Mouse (Mus musculus): Measurements from ENCODE around the gene Hsf5. TPM values are rescaled to one million over a fixed set of nuclear protein-coding genes. Genes with fewer than 3 reads are reported as not detected.

Gene Hsf5
- 0.09 and 0.12 TPM in 2 replicates for polyA plus RNA-seq (2012; rRNA removed)

DNA sequence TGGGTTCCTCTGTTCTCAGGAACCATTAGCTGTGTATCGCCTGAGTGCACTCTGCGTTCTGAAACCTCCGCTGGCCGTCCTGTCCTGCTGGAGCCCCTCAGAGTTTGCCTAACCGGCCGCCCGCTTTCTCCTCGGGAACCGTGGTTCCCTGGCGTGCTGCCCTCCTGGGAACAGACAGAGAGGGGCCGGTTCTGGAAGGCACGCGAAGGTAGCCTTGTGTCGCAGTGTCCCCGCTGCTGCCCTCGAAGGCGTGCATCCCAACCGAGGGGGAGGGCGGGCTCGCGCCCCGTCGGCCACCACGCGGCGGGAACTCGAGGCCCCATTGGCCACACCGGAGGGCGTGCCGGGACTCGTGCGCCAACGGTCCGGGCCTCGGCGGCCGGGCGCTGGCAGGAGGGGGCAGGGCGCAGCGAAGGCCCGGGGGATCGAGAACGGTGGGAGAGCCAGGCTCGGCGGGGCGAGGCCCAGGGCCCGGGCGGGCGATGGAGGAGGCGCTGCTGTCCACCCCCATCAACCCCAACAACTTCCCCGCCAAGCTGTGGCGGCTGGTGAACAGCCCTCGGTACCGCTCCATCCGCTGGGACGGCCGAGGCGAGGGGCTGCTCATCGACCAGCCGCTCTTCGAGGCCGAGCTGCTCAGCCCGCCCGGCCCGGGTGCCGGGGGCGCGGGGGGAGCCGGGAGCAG is at the start of gene Hsf5:
Hsf5 (plus strand) TSS at position 375 of the 685 bp plus-strand sequence.

DNA sequence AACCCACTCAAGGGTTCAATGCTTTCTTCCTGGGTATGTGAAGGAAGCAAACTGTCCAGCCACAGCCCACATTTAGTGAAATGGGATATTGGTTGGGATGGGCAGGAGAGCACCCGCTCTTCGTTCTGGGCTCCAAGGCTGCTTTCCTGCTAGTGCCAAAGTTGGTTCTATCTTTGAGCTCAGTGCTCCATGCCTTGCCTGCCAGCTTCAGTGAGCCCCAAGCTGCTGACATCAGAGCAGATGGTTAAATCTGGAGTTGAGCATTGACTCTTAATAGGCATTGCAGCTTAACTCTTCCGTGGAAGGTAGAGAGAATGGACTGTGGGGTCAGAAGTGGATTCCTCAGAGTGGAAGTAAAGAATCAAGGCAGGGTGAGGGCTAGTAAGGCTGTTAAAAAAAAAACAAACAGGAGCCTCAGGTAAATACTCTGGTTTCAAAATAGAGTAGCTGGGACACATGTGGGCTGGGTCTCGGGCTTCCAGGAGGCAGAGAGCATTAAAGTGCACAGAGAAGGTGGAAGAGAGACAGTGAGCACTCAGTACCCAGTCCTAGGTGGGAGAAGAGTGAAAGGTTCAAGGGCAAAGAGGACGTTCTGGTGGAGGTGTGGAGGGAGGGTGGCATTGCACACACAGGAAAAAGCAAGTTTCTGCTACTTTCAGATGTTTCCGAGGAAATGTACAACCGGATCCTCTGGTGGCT is 48.6 kb upstream of the Hsf5 start, which contains the start of gene Sept4:
Sept4 (plus strand) TSS at position 649 of the 699 bp plus-strand sequence.

DNA sequence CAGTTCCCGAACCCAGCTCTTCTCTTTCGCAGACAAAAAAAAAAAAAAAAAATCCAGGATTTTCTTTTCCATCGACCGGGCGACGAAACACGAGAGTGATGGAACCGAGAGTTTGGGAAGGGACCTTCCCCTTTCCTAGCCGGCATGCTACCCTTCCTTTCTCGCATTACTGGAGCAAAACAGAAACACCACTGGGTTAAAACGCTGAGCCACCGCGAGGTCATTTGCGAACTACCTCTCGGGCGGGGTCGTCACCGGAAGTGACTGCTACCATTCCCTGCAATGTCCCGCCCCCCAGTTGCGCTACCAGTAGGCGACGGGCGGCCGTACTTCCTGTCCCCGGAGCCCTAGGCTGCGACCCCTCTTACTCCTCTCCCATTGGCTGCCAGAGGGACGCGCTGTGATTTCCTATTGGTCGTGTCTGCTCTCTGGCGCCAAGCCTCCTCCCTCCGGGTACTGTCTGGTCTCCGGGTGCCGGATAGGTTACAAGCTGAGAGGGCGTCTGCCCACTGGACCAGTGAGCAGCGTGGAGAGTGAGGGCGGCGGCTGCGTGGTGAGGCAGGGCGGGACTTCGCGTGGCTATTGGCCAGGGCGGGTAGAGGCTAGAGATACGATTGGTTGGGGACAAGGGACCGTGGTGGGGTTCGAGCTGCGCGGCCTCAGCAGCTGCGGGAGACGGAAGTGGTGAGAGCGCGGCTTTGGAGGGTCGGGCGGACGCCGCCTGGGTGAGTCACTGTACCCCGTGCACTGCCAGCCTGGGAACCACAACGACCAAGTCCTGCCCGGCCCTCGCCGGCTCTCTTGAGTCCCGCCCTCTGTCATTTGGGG is 25.2 kb upstream of the Hsf5 start, which contains the start of gene Mtmr4:
Mtmr4 (plus strand) TSS at position 637 of the 828 bp plus-strand sequence.

DNA sequence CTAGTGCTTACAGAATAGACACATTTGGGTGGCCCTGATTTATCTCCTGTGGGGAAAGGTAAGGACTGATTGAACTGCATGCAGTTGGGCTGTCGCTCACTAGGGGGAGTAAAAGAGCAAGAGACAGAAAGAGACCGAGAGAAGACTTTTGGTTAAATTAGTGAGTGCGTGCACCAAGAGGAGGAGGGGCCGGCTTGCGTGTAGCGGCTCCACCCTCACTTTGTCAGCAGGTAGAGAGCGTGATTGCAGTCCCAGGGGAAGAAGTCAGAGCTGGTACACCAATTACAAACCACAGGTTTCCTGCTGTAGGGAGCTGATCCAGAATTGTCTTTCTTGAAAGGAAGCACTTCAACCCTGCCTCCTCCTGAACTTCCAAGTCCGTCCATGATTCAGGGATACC is 45.4 kb downstream of the Hsf5 start, which contains the start of gene Rnf43:
Rnf43 (plus strand) TSS at position 316 of the 400 bp plus-strand sequence.

Other genes starting within 250 kb of the Hsf5 start
- 0.57 and 1.2 TPM in 2 replicates for gene Rad51c, start 212.2 kb upstream of the Hsf5 start, polyA plus RNA-seq (2012; rRNA removed)
- 1.8 and 4.4 TPM in 2 replicates for gene Tex14, start 212.1 kb upstream of the Hsf5 start, polyA plus RNA-seq (2012; rRNA removed)
- not detected in 2 replicates for gene Gm11492, start 50.5 kb upstream of the Hsf5 start, polyA plus RNA-seq (2012; rRNA removed)
- 14.6 and 20.3 TPM in 2 replicates for gene Sept4, start 48.3 kb upstream of the Hsf5 start, polyA plus RNA-seq (2012; rRNA removed)
- 33.1 and 47.8 TPM in 2 replicates for gene Mtmr4, start 25.0 kb upstream of the Hsf5 start, polyA plus RNA-seq (2012; rRNA removed)
- gene Rnf43, start 45.6 kb downstream of the Hsf5 start, polyA plus RNA-seq (2012; rRNA removed): 7.2 and 8.9 TPM in 2 replicates
- 38.0 and 74.1 TPM in 2 replicates for gene Supt4a, start 120.4 kb downstream of the Hsf5 start, polyA plus RNA-seq (2012; rRNA removed)
- gene Tspoap1, start 143.4 kb downstream of the Hsf5 start, polyA plus RNA-seq (2012; rRNA removed): 13.0 and 14.2 TPM in 2 replicates
- gene Mpo, start 176.4 kb downstream of the Hsf5 start, polyA plus RNA-seq (2012; rRNA removed): 0.19 and 0.31 TPM in 2 replicates
- gene Lpo, start 211.1 kb downstream of the Hsf5 start, polyA plus RNA-seq (2012; rRNA removed): 0.06 and 0.18 TPM in 2 replicates
- gene Mks1, start 236.1 kb downstream of the Hsf5 start, polyA plus RNA-seq (2012; rRNA removed): 19.4 and 25.5 TPM in 2 replicates